Mouse (Mus musculus) heart, embryonic 12.5 days (tissue): Measurements from ENCODE around the gene Ndufaf7. TPM values are rescaled to one million over a fixed set of nuclear protein-coding genes. Genes with fewer than 3 reads are reported as not detected.

Experiments used
- ATAC-seq: fragments of 200-750 bp; cut with Nextera tagmentation; 2 replicates; pipeline ENCODE4 v1.8.0; 2017; ENCODE audit warnings: moderate TSS enrichment, moderate library complexity; ENCODE audit not compliant: insufficient number of reproducible peaks, low FRiP score
- H3K27ac ChIP-seq: fragments of 300-500 bp; sonication (generic); 2 replicates; pipeline ENCODE4 v1.5.1; 2016; ENCODE audit warnings: mild to moderate bottlenecking, moderate library complexity; ENCODE audit not compliant: poor library complexity, severe bottlenecking
- H3K27me3 ChIP-seq: fragments of 300-500 bp; sonication (generic); replicated peaks from 2 replicates; pipeline ENCODE4 v1.6.1; 2016; ENCODE audit warnings: mild to moderate bottlenecking, moderate library complexity
- H3K36me3 ChIP-seq: fragments of 300-500 bp; sonication (generic); 2 replicates; pipeline ENCODE4 v1.6.1; 2016; ENCODE audit warnings: mild to moderate bottlenecking, moderate library complexity
- H3K4me1 ChIP-seq: fragments of 300-500 bp; sonication (generic); replicated peaks from 2 replicates; pipeline ENCODE4 v1.6.1; 2016; ENCODE audit warnings: mild to moderate bottlenecking
- H3K4me2 ChIP-seq: fragments of 300-500 bp; sonication (generic); 2 replicates; pipeline ENCODE4 v1.6.1; 2016; ENCODE audit warnings: mild to moderate bottlenecking, moderate library complexity
- H3K4me3 ChIP-seq: fragments of 300-500 bp; sonication (generic); 2 replicates; pipeline ENCODE4 v1.5.1; 2016; ENCODE audit warnings: mild to moderate bottlenecking
- H3K9ac ChIP-seq: fragments of 300-500 bp; sonication (generic); 2 replicates; pipeline ENCODE4 v1.6.1; 2016; ENCODE audit warnings: mild to moderate bottlenecking, moderate library complexity
- H3K9me3 ChIP-seq: fragments of 300-500 bp; sonication (generic); replicated peaks from 2 replicates; pipeline ENCODE4 v1.6.1; 2016; ENCODE audit warnings: mild to moderate bottlenecking, moderate library complexity
- WGBS: fragments of 180-500 bp; shearing (Covaris S2); methylation state at CpG from one replicate; pipeline ENCODE4 v1.1.7; 2016; 5-methylcytosine and 5-hydroxymethylcytosine counted together
- polyA plus RNA-seq: library from polyadenylated mRNA; unstranded; fragments of >200 nt; fragmentation: Nextera tagmentation; extraction: Ambion mirVana; gene quantifications from 2 replicates; pipeline ENCODE4 v1.2.1, GENCODE M21; 2016

The Ndufaf7 gene
- polyA plus RNA-seq, 1 experiment from 2014 or later = 61.2 TPM

DNA sequence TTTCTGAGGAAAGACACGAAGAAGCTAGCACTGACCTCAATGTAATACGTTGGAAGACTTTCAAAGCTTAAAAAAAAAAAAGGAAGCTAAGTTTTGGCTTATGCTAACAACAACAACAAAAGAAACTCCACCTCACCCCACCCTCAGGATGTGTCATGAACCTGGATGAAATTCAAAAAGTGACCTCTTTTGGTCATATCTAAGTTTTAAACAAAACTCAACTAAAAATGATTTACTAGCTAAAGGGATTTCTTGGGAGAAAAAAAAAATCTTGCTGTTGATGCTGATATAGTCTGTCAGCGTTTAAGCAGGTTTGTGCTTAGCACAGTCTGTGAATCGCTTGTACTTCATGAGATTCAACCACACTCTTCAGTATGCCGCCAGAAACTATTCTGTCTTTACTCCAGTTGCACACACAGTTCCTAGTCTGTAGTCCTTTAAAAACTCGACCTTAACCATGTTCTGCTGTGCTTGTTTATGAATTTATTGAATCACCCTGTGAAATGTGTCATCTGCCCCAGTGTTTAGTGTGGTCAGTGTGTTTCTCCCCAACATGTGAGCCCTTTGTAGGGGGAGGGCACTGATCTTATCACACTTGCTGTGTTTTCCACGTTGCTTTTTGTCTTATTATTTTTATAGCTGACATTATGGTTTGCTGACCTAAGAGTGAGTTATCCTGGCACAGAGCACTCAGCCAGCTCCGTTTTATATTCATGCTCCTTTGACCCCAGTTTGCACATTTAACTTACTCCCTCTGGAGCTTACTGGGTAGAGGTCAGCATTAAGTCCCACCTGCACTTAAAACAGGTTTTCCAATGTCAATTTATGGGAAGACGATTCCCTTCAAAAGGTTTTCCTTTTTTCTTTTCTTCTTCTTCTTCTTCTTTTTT is 58.2 kb downstream of the Ndufaf7 start:
- 72% methylated on average over 9 of the region's 9 CpGs for WGBS
- H3K9me3 ChIP-seq = no peaks in the 10 kb centered on the region
- H3K36me3 ChIP-seq = no peaks in the 10 kb centered on the region
- ATAC-seq = no peak
- no peaks in the 10 kb centered on the region for H3K27me3 ChIP-seq
- H3K4me1 ChIP-seq = peaks cover 9% of the 10 kb centered on the region
- H3K4me3 ChIP-seq = no peak overlapping the region
- no peak overlapping the region for H3K9ac ChIP-seq
- no peak overlapping the region for H3K27ac ChIP-seq
- no peak overlapping the region for H3K4me2 ChIP-seq

Other genes starting within 250 kb of the Ndufaf7 start
- 19.3 and 20.6 TPM in 2 replicates for gene Strn, start 199.9 kb upstream of the Ndufaf7 start, polyA plus RNA-seq
- 23.8 and 25.1 TPM in 2 replicates for gene Heatr5b, start 101.8 kb upstream of the Ndufaf7 start, polyA plus RNA-seq
- gene Gpatch11, start 101.6 kb upstream of the Ndufaf7 start, polyA plus RNA-seq = 38.4 TPM in 2 replicates
- gene Eif2ak2, start 54.6 kb upstream of the Ndufaf7 start, polyA plus RNA-seq = 11.1 and 11.7 TPM in 2 replicates
- 0.15 TPM in 1 of 2 replicates, not detected in the other for gene Sult6b1, start 30.1 kb upstream of the Ndufaf7 start, polyA plus RNA-seq
- 78.2 and 80.4 TPM in 2 replicates for gene Cebpzos, start 20.6 kb upstream of the Ndufaf7 start, polyA plus RNA-seq
- gene Cebpz, start 70 bp upstream of the Ndufaf7 start, polyA plus RNA-seq = 37.5 and 40.4 TPM in 2 replicates
- gene Prkd3, start 83.7 kb downstream of the Ndufaf7 start, polyA plus RNA-seq = 35.4 and 37.5 TPM in 2 replicates
- 50.0 and 51.7 TPM in 2 replicates for gene Qpct, start 114.8 kb downstream of the Ndufaf7 start, polyA plus RNA-seq